Mouse (Mus musculus): ENCODE data around the gene Ubald1. TPM values are rescaled to one million over a fixed set of nuclear protein-coding genes. Genes with fewer than 3 reads are reported as not detected.

Ubald1 gene
- total RNA-seq, 2 experiments from 2014 or later, result 93.5 to 103 TPM

DNA sequence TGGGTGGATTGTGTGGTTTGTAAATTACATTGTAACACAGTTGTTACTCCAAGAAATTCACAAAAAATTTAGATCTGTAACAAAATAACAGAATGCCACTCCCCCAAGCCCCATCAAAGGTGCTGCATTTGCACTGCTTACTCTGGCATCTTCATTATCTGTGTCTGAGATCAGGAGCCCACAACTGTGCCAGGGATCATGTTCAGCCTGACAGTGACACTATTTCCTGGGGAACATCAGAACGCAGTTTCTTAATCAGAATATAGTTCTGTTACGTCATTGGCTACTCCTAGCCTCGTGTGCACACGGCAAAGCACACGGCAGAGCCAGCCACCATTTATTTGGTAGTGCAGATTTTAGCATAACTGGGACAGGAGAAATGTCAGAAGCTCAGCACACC is 52.5 kb downstream of the Ubald1 start:
- no peak for DNase-seq (ENCODE audit: extremely low spot score in 1 of 2, low spot score in 1 of 2)

Other genes starting within 250 kb of the Ubald1 start
- gene Vasn, start 240.4 kb downstream of the Ubald1 start, total RNA-seq (2021), result 1 to 10 TPM; 6.0 TPM
- 10 to 100 TPM; 62.5 to 71.8 TPM for gene Dnaja3, start 240.3 kb downstream of the Ubald1 start, total RNA-seq (2021)
- gene Coro7, start 200.5 kb downstream of the Ubald1 start, total RNA-seq (2021), result 10 to 100 TPM; 78.6 to 96.5 TPM
- 10 to 100 TPM; 16.0 to 17.7 TPM for gene Nmral1, start 161.0 kb downstream of the Ubald1 start, total RNA-seq (2021)
- 10 to 100 TPM; 87.7 to 98.0 TPM for gene Hmox2, start 154.0 kb downstream of the Ubald1 start, total RNA-seq (2021)
- 100 to 1,000 TPM; 237 to 239 TPM for gene Cdip1, start 90.0 kb downstream of the Ubald1 start, total RNA-seq (2021)
- not detected for gene 4930562C15Rik, start 44.9 kb downstream of the Ubald1 start, total RNA-seq (2021)
- gene Mgrn1, start 5.9 kb upstream of the Ubald1 start, total RNA-seq (2021), result 100 to 1,000 TPM; 219 to 221 TPM
- 10 to 100 TPM; 68.8 to 78.4 TPM for gene Nudt16l1, start 58.4 kb upstream of the Ubald1 start, total RNA-seq (2021)
- 10 to 100 TPM; 59.7 to 74.3 TPM for gene Anks3, start 83.9 kb upstream of the Ubald1 start, total RNA-seq (2021)
- gene Sept12, start 117.5 kb upstream of the Ubald1 start, total RNA-seq (2021), result not detected
- gene Smim22, start 127.0 kb upstream of the Ubald1 start, total RNA-seq (2021), result not detected
- gene Rogdi, start 133.2 kb upstream of the Ubald1 start, total RNA-seq (2021), result 100 to 1,000 TPM; 361 to 407 TPM
- 100 to 1,000 TPM; 135 to 138 TPM for gene Glyr1, start 169.5 kb upstream of the Ubald1 start, total RNA-seq (2021)
- 10 to 100 TPM; 41.4 to 42.1 TPM for gene Ubn1, start 169.7 kb upstream of the Ubald1 start, total RNA-seq (2021)

Measured in layer of hippocampus, postnatal 25 days (tissue).